Mouse (Mus musculus) MEL (cell line): Measurements from ENCODE around the gene Acsl4. TPM values are rescaled to one million over a fixed set of nuclear protein-coding genes. Genes with fewer than 3 reads are reported as not detected.

Experiments
- DNase-seq: peaks from one replicate; pipeline ENCODE4 v3.0.0; 2011; ENCODE audit warnings: low read depth, low spot score
- H3K27ac ChIP-seq: 2 replicates; pipeline ENCODE4 v1.5.1; 2012; ENCODE audit warnings: low read depth, mild to moderate bottlenecking, control low read depth, low read length, moderate library complexity; ENCODE audit not compliant: control insufficient read depth
- H3K27me3 ChIP-seq, 2 experiments: fragments of 150-350 bp in 1 of 2; sonication (generic) in 1 of 2; 2 replicates each; pipeline ENCODE4 v1.6.1; 2012; ENCODE audit warnings: low read length in 2 of 2, mild to moderate bottlenecking in 2 of 2, improper control_type of control experiment in 1 of 2, moderate library complexity in 1 of 2; ENCODE audit not compliant: insufficient read depth in 2 of 2, control insufficient read depth in 1 of 2
- H3K36me3 ChIP-seq, 2 experiments: 2 replicates each; pipeline ENCODE4 v1.6.1; 2012 to 2014; ENCODE audit warnings: low read length in 2 of 2, improper control_type of control experiment in 1 of 2, inconsistent platforms in 1 of 2, mild to moderate bottlenecking in 1 of 2; ENCODE audit not compliant: insufficient read depth in 2 of 2, control insufficient read depth in 1 of 2
- H3K4me1 ChIP-seq, 2 experiments: fragments of 150-350 bp in 1 of 2; sonication (generic) in 1 of 2; 2 replicates each; pipeline ENCODE4 v1.6.1; 2012; ENCODE audit warnings: low read length in 2 of 2, improper control_type of control experiment in 1 of 2, mild to moderate bottlenecking in 1 of 2; ENCODE audit not compliant: insufficient read depth in 2 of 2, control insufficient read depth in 1 of 2
- H3K4me3 ChIP-seq, 2 experiments: fragments of 150-350 bp in 1 of 2; sonication (generic) in 1 of 2; 2 replicates each; pipeline ENCODE4 v1.5.1; 2012; ENCODE audit warnings: low read depth in 2 of 2, low read length in 2 of 2, mild to moderate bottlenecking in 2 of 2, moderate library complexity in 2 of 2, control low read depth in 1 of 2, improper control_type of control experiment in 1 of 2; ENCODE audit not compliant: control insufficient read depth in 1 of 2, insufficient read depth in 1 of 2
- H3K79me2 ChIP-seq: 2 replicates; pipeline ENCODE4 v1.6.1; 2012; ENCODE audit warnings: mild to moderate bottlenecking, low read length, moderate library complexity; ENCODE audit not compliant: control insufficient read depth, poor library complexity, insufficient read depth
- H3K9ac ChIP-seq: 2 replicates; pipeline ENCODE4 v1.6.1; 2012; ENCODE audit warnings: low read depth, mild to moderate bottlenecking, control low read depth, low read length, moderate library complexity; ENCODE audit not compliant: control insufficient read depth, poor library complexity, severe bottlenecking
- H3K9me3 ChIP-seq: fragments of 150-350 bp; sonication (generic); replicated peaks from 2 replicates; pipeline ENCODE4 v1.6.1; 2012; ENCODE audit warnings: mild to moderate bottlenecking, low read length, improper control_type of control experiment, moderate library complexity; ENCODE audit not compliant: insufficient read depth
- BHLHE40 ChIP-seq: IDR thresholded peaks from 2 replicates; pipeline ENCODE4 v1.6.1; 2012; ENCODE audit warnings: low read depth, mild to moderate bottlenecking, inconsistent platforms, low read length, improper control_type of control experiment, borderline replicate concordance
- CHD2 ChIP-seq: IDR thresholded peaks from 2 replicates; pipeline ENCODE4 v1.6.1; 2011; ENCODE audit warnings: low read length, improper control_type of control experiment
- E2F4 ChIP-seq: IDR thresholded peaks from 2 replicates; pipeline ENCODE4 v1.6.1; 2011; ENCODE audit warnings: low read depth, low read length, improper control_type of control experiment, borderline replicate concordance
- ETS1 ChIP-seq: IDR thresholded peaks from 2 replicates; pipeline ENCODE4 v1.6.1; 2012; ENCODE audit warnings: low read depth, mild to moderate bottlenecking, inconsistent platforms, low read length, improper control_type of control experiment, moderate library complexity
- GABPA ChIP-seq: IDR thresholded peaks from 2 replicates; pipeline ENCODE4 v1.6.1; 2012; ENCODE audit warnings: low read depth, mild to moderate bottlenecking, inconsistent platforms, low read length, improper control_type of control experiment, moderate library complexity
- GATA1 ChIP-seq: IDR thresholded peaks from 2 replicates; pipeline ENCODE4 v1.6.1; 2011; ENCODE audit warnings: low read depth, low read length, improper control_type of control experiment
- HCFC1 ChIP-seq: IDR thresholded peaks from 2 replicates; pipeline ENCODE4 v1.6.1; 2012; ENCODE audit warnings: low read depth, mild to moderate bottlenecking, inconsistent platforms, low read length, improper control_type of control experiment, moderate library complexity
- KAT2A ChIP-seq: conservative IDR thresholded peaks from 2 replicates; pipeline ENCODE4 v1.6.1; 2012; ENCODE audit warnings: low read depth, low read length, improper control_type of control experiment, inconsistent platforms
- MAFK ChIP-seq: IDR thresholded peaks from 2 replicates; pipeline ENCODE4 v1.6.1; 2011; ENCODE audit warnings: low read depth, mild to moderate bottlenecking, low read length, improper control_type of control experiment, borderline replicate concordance
- MAX ChIP-seq: IDR thresholded peaks from 2 replicates; pipeline ENCODE4 v1.6.1; 2011; ENCODE audit warnings: low read length, improper control_type of control experiment
- MEF2A ChIP-seq: IDR thresholded peaks from 2 replicates; pipeline ENCODE4 v1.6.1; 2014; ENCODE audit warnings: low read depth, mild to moderate bottlenecking, inconsistent platforms, low read length, improper control_type of control experiment; ENCODE audit not compliant: poor library complexity, insufficient replicate concordance, severe bottlenecking; ENCODE audit errors: extremely low read depth
- MYB ChIP-seq: IDR thresholded peaks from 2 replicates; pipeline ENCODE4 v1.6.1; 2011; ENCODE audit warnings: mild to moderate bottlenecking, low read depth, low read length, improper control_type of control experiment
- MYC ChIP-seq: IDR thresholded peaks from 2 replicates; pipeline ENCODE4 v1.6.1; 2011; ENCODE audit warnings: low read depth, mild to moderate bottlenecking, low read length, improper control_type of control experiment, moderate library complexity
- NRF1 ChIP-seq: IDR thresholded peaks from 2 replicates; pipeline ENCODE4 v1.6.1; 2014; ENCODE audit warnings: low read depth, mild to moderate bottlenecking, inconsistent platforms, low read length, improper control_type of control experiment, moderate library complexity; ENCODE audit not compliant: poor library complexity, insufficient read depth, severe bottlenecking
- POLR2A ChIP-seq, 2 experiments: IDR thresholded peaks; 2 replicates each; pipeline ENCODE4 v1.6.1; 2011 to 2012; ENCODE audit warnings: low read length in 2 of 2, mild to moderate bottlenecking in 2 of 2, control low read depth in 1 of 2, improper control_type of control experiment in 1 of 2, low read depth in 1 of 2, moderate library complexity in 1 of 2; ENCODE audit not compliant: control insufficient read depth in 1 of 2, insufficient read depth in 1 of 2, poor library complexity in 1 of 2
- RCOR1 ChIP-seq: IDR thresholded peaks from 2 replicates; pipeline ENCODE4 v1.6.1; 2012; ENCODE audit warnings: low read depth, mild to moderate bottlenecking, inconsistent platforms, low read length, improper control_type of control experiment
- SMC3 ChIP-seq: IDR thresholded peaks from 2 replicates; pipeline ENCODE4 v1.6.1; 2011; ENCODE audit warnings: low read depth, low read length, improper control_type of control experiment
- TAL1 ChIP-seq: IDR thresholded peaks from 2 replicates; pipeline ENCODE4 v1.6.1; 2012; ENCODE audit warnings: mild to moderate bottlenecking, inconsistent platforms, low read length, moderate library complexity, mixed read lengths
- TCF12 ChIP-seq: IDR thresholded peaks from 2 replicates; pipeline ENCODE4 v1.6.1; 2014; ENCODE audit warnings: low read depth, mild to moderate bottlenecking, inconsistent platforms, low read length, improper control_type of control experiment, moderate library complexity
- ZKSCAN1 ChIP-seq: IDR thresholded peaks from 2 replicates; pipeline ENCODE4 v1.6.1; 2012; ENCODE audit warnings: low read depth, mild to moderate bottlenecking, inconsistent platforms, low read length, improper control_type of control experiment, moderate library complexity
- ZMIZ1 ChIP-seq: IDR thresholded peaks from 2 replicates; pipeline ENCODE4 v1.6.1; 2012; ENCODE audit warnings: low read depth, mild to moderate bottlenecking, inconsistent platforms, low read length, improper control_type of control experiment, moderate library complexity
- ZNF384 ChIP-seq: IDR thresholded peaks from 2 replicates; pipeline ENCODE4 v1.6.1; 2012; ENCODE audit warnings: low read depth, mild to moderate bottlenecking, inconsistent platforms, low read length, improper control_type of control experiment
- polyA plus RNA-seq, 2 experiments: library from polyadenylated mRNA; stranded (reverse) in 1 of 2; unstranded in 1 of 2; fragments of >175 nt in 1 of 2; fragments of >200 nt in 1 of 2; gene quantifications; 2 replicates each; pipeline versions ENCODE4 v1.2.1 to v1.2.4; 2012; ENCODE audit warnings: low replicate concordance in 2 of 2, low read depth in 1 of 2; ENCODE audit not compliant: insufficient read length in 2 of 2, insufficient read depth in 1 of 2, missing spikeins in 1 of 2
- total RNA-seq: library from RNA; depleted of rRNA; stranded (reverse); fragments of 300-350 nt; gene quantifications from 2 replicates; pipeline ENCODE4 v1.2.3, GENCODE M21; 2012

Acsl4 gene
- total and polyA plus RNA-seq, 3 experiments: 17.1 to 100 (median 17.7) TPM

DNA sequence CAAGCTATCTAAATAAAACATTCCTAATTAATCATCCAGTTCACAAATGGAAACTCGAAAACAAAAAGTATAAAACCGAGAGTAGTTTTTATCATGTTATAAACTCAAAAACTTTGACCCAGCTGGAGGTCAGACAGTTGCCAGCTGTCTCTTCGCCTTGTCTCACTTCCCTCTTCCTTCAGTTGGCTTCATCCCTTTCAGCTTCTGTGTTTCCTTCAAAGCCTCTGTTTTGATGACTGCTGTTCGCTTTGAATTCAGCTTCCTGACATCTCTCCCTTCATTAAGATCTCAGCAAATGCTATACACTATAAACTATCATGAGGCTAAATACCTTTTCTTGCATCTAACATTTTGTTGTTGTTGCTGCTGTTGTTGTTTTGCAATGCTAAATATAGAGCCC lies 36.8 kb upstream of the Acsl4 start:
- no peak overlapping the region for H3K9ac ChIP-seq
- H3K79me2 ChIP-seq: no peaks in the 10 kb centered on the region
- DNase-seq: no peak
- H3K9me3 ChIP-seq: no peaks in the 10 kb centered on the region
- H3K4me3 ChIP-seq: no peak overlapping the region
- no peaks in the 10 kb centered on the region for H3K36me3 ChIP-seq
- no peak overlapping the region for H3K27ac ChIP-seq
- no peak for TF ChIP-seq ZKSCAN1
- no peak for TF ChIP-seq MAFK
- TF ChIP-seq POLR2A (IDR thresholded peaks at IDR 0.05; ENCODE audit: control insufficient read depth in 1 of 2, insufficient read depth in 1 of 2, low read depth in 1 of 2, low read length in 2 of 2, poor library complexity in 1 of 2): no peak
- TF ChIP-seq RCOR1: no peak
- no peak for TF ChIP-seq GATA1
- TF ChIP-seq TAL1: no peak
- no peak for TF ChIP-seq NRF1
- TF ChIP-seq ZNF384: no peak
- TF ChIP-seq MYC: no peak
- TF ChIP-seq ZMIZ1: no peak
- TF ChIP-seq ETS1: no peak
- no peak for TF ChIP-seq E2F4
- TF ChIP-seq TCF12: no peak
- no peak for TF ChIP-seq MEF2A
- TF ChIP-seq MAX: no peak
- TF ChIP-seq SMC3: no peak
- no peak for TF ChIP-seq HCFC1
- TF ChIP-seq KAT2A: no peak
- TF ChIP-seq, all 39 proteins: peak for 0
- Histone ChIP-seq H3K4me1 (no peaks in the 10 kb centered on the region), H3K27me3 (peaks cover 3 to 17% of the 10 kb centered on the region in 2 experiments)

DNA sequence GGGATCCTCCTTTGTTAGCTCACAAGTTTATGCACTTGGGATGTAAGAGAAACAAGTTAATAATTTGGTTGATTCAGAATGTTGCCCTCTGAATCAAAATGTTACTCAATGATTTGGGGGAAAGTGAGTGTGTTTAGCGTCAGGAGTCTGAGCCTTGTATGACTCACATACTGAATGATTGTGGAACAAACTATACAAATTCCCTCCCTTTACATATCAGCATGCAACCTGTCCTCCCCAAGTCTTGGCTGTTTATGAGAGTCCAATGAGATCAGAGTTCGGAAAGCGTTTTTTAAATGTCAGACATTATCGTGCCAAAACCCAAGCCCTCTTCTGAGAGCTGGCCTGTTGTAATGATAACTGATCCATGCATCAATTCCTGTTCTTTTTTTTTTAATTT lies 36.3 kb upstream of the Acsl4 start:
- no peaks in the 10 kb centered on the region for H3K9me3 ChIP-seq
- H3K36me3 ChIP-seq: no peaks in the 10 kb centered on the region
- TF ChIP-seq GABPA (no peak), ZMIZ1 (no peak), E2F4 (no peak), MAX (no peak), CHD2 (no peak), MEF2A (no peak), RCOR1 (no peak), TAL1 (no peak), BHLHE40 (no peak), MYB (no peak)
- H3K27ac ChIP-seq: no peak overlapping the region
- no peak overlapping the region for H3K9ac ChIP-seq
- H3K27me3 ChIP-seq: peaks cover 3 to 17% of the 10 kb centered on the region in 2 experiments
- DNase-seq: no peak
- no peak overlapping the region for H3K4me3 ChIP-seq
- no peaks in the 10 kb centered on the region for H3K79me2 ChIP-seq
- no peaks in the 10 kb centered on the region for H3K4me1 ChIP-seq
